Mouse (Mus musculus) MEL (cell line): ENCODE data around the gene Map2k1.

Experiments
- CHD2 ChIP-seq: IDR thresholded peaks from 2 replicates; pipeline ENCODE4 v1.6.1; 2011; ENCODE audit warnings: low read length, improper control_type of control experiment
- CTCF ChIP-seq, 3 experiments: IDR thresholded peaks in 2 of 3; conservative IDR thresholded peaks in 1 of 3; 2 replicates each; pipeline ENCODE4 v1.5.1; 2011 to 2012; ENCODE audit warnings: low read length in 3 of 3, low read depth in 2 of 3, mild to moderate bottlenecking in 2 of 3, improper control_type of control experiment in 1 of 3, inconsistent platforms in 1 of 3, mixed read lengths in 1 of 3, moderate library complexity in 1 of 3; ENCODE audit not compliant: control insufficient read depth in 1 of 3, insufficient read depth in 1 of 3, poor library complexity in 1 of 3, severe bottlenecking in 1 of 3
- ELF1 ChIP-seq: IDR thresholded peaks from 2 replicates; pipeline ENCODE4 v1.6.1; 2014; ENCODE audit warnings: low read depth, mild to moderate bottlenecking, inconsistent platforms, low read length, improper control_type of control experiment, moderate library complexity
- EP300 ChIP-seq, 2 experiments: IDR thresholded peaks; 2 replicates each; pipeline ENCODE4 v1.6.1; 2011; ENCODE audit warnings: improper control_type of control experiment in 2 of 2, low read length in 2 of 2, low read depth in 1 of 2, mild to moderate bottlenecking in 1 of 2
- ETS1 ChIP-seq: IDR thresholded peaks from 2 replicates; pipeline ENCODE4 v1.6.1; 2012; ENCODE audit warnings: low read depth, mild to moderate bottlenecking, inconsistent platforms, low read length, improper control_type of control experiment, moderate library complexity
- MAFK ChIP-seq: IDR thresholded peaks from 2 replicates; pipeline ENCODE4 v1.6.1; 2011; ENCODE audit warnings: low read depth, mild to moderate bottlenecking, low read length, improper control_type of control experiment, borderline replicate concordance
- MEF2A ChIP-seq: IDR thresholded peaks from 2 replicates; pipeline ENCODE4 v1.6.1; 2014; ENCODE audit warnings: low read depth, mild to moderate bottlenecking, inconsistent platforms, low read length, improper control_type of control experiment; ENCODE audit not compliant: poor library complexity, insufficient replicate concordance, severe bottlenecking; ENCODE audit errors: extremely low read depth
- POLR2A ChIP-seq, 2 experiments: IDR thresholded peaks; 2 replicates each; pipeline ENCODE4 v1.6.1; 2011 to 2012; ENCODE audit warnings: low read length in 2 of 2, mild to moderate bottlenecking in 2 of 2, control low read depth in 1 of 2, improper control_type of control experiment in 1 of 2, low read depth in 1 of 2, moderate library complexity in 1 of 2; ENCODE audit not compliant: control insufficient read depth in 1 of 2, insufficient read depth in 1 of 2, poor library complexity in 1 of 2
- RCOR1 ChIP-seq: IDR thresholded peaks from 2 replicates; pipeline ENCODE4 v1.6.1; 2012; ENCODE audit warnings: low read depth, mild to moderate bottlenecking, inconsistent platforms, low read length, improper control_type of control experiment
- SIN3A ChIP-seq: IDR thresholded peaks from 2 replicates; pipeline ENCODE4 v1.6.1; 2012; ENCODE audit warnings: low read length, improper control_type of control experiment, inconsistent platforms
- TCF12 ChIP-seq: IDR thresholded peaks from 2 replicates; pipeline ENCODE4 v1.6.1; 2014; ENCODE audit warnings: low read depth, mild to moderate bottlenecking, inconsistent platforms, low read length, improper control_type of control experiment, moderate library complexity
- ZC3H11A ChIP-seq: IDR thresholded peaks from 2 replicates; pipeline ENCODE4 v1.6.1; 2012; ENCODE audit warnings: low read depth, mild to moderate bottlenecking, inconsistent platforms, low read length, improper control_type of control experiment
- ZKSCAN1 ChIP-seq: IDR thresholded peaks from 2 replicates; pipeline ENCODE4 v1.6.1; 2012; ENCODE audit warnings: low read depth, mild to moderate bottlenecking, inconsistent platforms, low read length, improper control_type of control experiment, moderate library complexity

DNA sequence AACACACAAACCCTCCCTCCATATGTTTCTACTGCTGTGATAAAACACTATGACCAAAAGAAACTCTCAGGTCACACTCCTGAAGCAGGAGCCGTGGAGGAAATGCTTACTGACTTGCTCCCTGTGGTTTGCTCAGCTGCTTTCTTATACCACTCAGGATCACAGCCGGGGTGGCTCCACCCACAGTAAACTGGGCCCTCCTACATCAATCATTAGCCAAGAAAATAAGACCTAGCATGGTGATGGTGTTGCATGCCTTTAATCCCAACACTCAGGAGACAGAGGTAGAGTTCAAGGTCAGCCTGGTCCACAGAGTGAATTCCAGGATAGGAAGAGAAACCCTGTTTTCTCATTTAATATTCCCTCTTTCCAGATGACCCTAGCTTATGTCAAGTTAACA is 53.5 kb downstream of the Map2k1 start:
- TF ChIP-seq MEF2A (no peak), ZKSCAN1 (no peak), CHD2 (no peak), MAFK (no peak), POLR2A (IDR thresholded peaks at IDR 0.05; ENCODE audit: control insufficient read depth in 1 of 2, insufficient read depth in 1 of 2, low read depth in 1 of 2, low read length in 2 of 2, poor library complexity in 1 of 2) (no peak), CTCF (IDR thresholded peaks at IDR 0.05 in 2 of 3, conservative IDR thresholded peaks at IDR 0.05 in 1 of 3; ENCODE audit: control insufficient read depth in 1 of 3, insufficient read depth in 1 of 3, low read depth in 2 of 3, low read length in 3 of 3, poor library complexity in 1 of 3, severe bottlenecking in 1 of 3) (no peak), ELF1 (no peak), ETS1 (no peak), TCF12 (no peak), EP300 (IDR thresholded peaks at IDR 0.05; ENCODE audit: low read depth in 1 of 2, low read length in 2 of 2) (no peak), SIN3A (no peak), RCOR1 (no peak), ZC3H11A (no peak)
